Mouse (Mus musculus): ENCODE measurements around the gene Dlx5.

GRCm38 (mm10) chr6:6881638-6882190, at the start of gene Dlx5:
- no peak for TF ChIP-seq CTCF (IDR thresholded peaks at IDR 0.05; ENCODE audit: borderline replicate concordance, insufficient read depth, low read depth, low read length)
- no peak for TF ChIP-seq POLR2A (IDR thresholded peaks at IDR 0.05; ENCODE audit: borderline replicate concordance, insufficient read depth, low read length)

Data from cerebellum, adult 2 months (tissue).